ENCODE assay signal across 30 mouse cellular contexts in genomic region chr4:130895701-130896100, GRCm38 (mm10). TPM values are rescaled to one million over a fixed set of nuclear protein-coding genes. Genes with fewer than 3 reads are reported as not detected.
A peak's percentile ranks its signal among the peaks of the same experiment; 100 is the strongest.
DNase-seq lines count a peak whose midpoint lies in the region; ATAC-seq and TF ChIP-seq lines count a peak whose summit lies in the region.
"Had no signal": no experiment of that assay in that cellular context is flagged by ENCODE, and none has a peak within 500 bp of the region (broad histone marks: within the 10 kb centered on the region; RNA-seq: fewer than 3 reads in every experiment).

No protein-coding gene starts in this region.

- ATAC-seq in lung, postnatal 0 days = peak; percentile 33; the same call in 1 of the 2 replicates
- peak; percentile 44; the same call in 1 of the 2 replicates for ATAC-seq in stomach, embryonic 14.5 days (ENCODE audit: insufficient number of reproducible peaks, insufficient read depth, low FRiP score, low read depth)
- peak; percentile 41 for ATAC-seq in stomach, embryonic 16.5 days (ENCODE audit: insufficient read depth, low FRiP score)
- ATAC-seq: forebrain, embryonic 13.5 days; forebrain, embryonic 16.5 days; hindbrain, postnatal 0 days had no signal

- 62% methylated on average over 6 of the region's 6 CpGs for WGBS in lung, postnatal 0 days
- 71% methylated on average over 6 of the region's 6 CpGs for WGBS in lung, adult 2 months
- WGBS in stomach, embryonic 14.5 days = 47% methylated on average over 6 of the region's 6 CpGs
- WGBS in stomach, embryonic 16.5 days = 43% methylated on average over 6 of the region's 6 CpGs

- no peak for TF ChIP-seq POLR2A in lung, adult 2 months (IDR thresholded peaks at IDR 0.05; ENCODE audit: borderline replicate concordance, extremely low read depth, low read depth, low read length)

- no peak for TF ChIP-seq EP300 in lung, postnatal 0 days (IDR thresholded peaks at IDR 0.05)

- H3K27me3 ChIP-seq in lung, postnatal 0 days (replicated peaks; ENCODE audit: insufficient read depth, low read length) = no peaks in the 10 kb centered on the region
- no peaks in the 10 kb centered on the region for H3K27me3 ChIP-seq in stomach, embryonic 14.5 days (ENCODE audit: control insufficient read depth, insufficient read depth, low read length)
- no peaks in the 10 kb centered on the region for H3K27me3 ChIP-seq in stomach, embryonic 16.5 days (ENCODE audit: control insufficient read depth, insufficient read depth, low read length)
- H3K27me3 ChIP-seq: embryonic facial prominence, embryonic 12.5 days had no signal

- no peak overlapping the region for H3K4me2 ChIP-seq in lung, postnatal 0 days (replicated peaks; ENCODE audit: low read depth, low read length)
- H3K4me2 ChIP-seq in stomach, embryonic 14.5 days (replicated peaks; ENCODE audit: low read depth, low read length) = no peak overlapping the region
- no peak overlapping the region for H3K4me2 ChIP-seq in stomach, embryonic 16.5 days (ENCODE audit: low read depth, low read length)
- H3K4me2 ChIP-seq: embryonic facial prominence, embryonic 12.5 days; forebrain, embryonic 13.5 days; heart, embryonic 11.5 days; hindbrain, embryonic 14.5 days had no signal

- H3K27ac ChIP-seq in lung, postnatal 0 days (ENCODE audit: low read length) = no peak overlapping the region
- peak overlapping the region; percentile 44 for H3K27ac ChIP-seq in stomach, embryonic 14.5 days (ENCODE audit: low read length)
- peak overlapping the region; percentile 69 for H3K27ac ChIP-seq in stomach, embryonic 16.5 days (ENCODE audit: low read length)
- H3K27ac ChIP-seq: embryonic facial prominence, embryonic 12.5 days; forebrain, embryonic 10.5 days; forebrain, embryonic 13.5 days; hindbrain, embryonic 14.5 days; hindbrain, postnatal 0 days had no signal

- no peak for DNase-seq in lung, postnatal 0 days (ENCODE audit: low spot score)
- no peak for DNase-seq in lung, adult 2 months
- DNase-seq in urinary bladder, postnatal 14 days (ENCODE audit: low spot score) = peak; percentile 55
- DNase-seq in urinary bladder, postnatal 4 days (ENCODE audit: low spot score in 2 of 2) = no peak
- no peak for DNase-seq in layer of hippocampus, adult 9-11 months
- DNase-seq in adrenal gland, adult 2 months = no peak
- DNase-seq: cerebellum, adult 18-20 months; cerebellum, adult 9-10 months; gastrocnemius, postnatal 36 days had no signal

- H3K9ac ChIP-seq in lung, postnatal 0 days (replicated peaks; ENCODE audit: low read depth) = no peak overlapping the region
- H3K9ac ChIP-seq in stomach, embryonic 14.5 days (replicated peaks; ENCODE audit: low read depth, low read length) = no peak overlapping the region
- H3K9ac ChIP-seq in stomach, embryonic 16.5 days (ENCODE audit: low read length) = peak overlapping the region; percentile 33; the same call in 1 of the 2 replicates
- H3K9ac ChIP-seq: embryonic facial prominence, embryonic 12.5 days; forebrain, embryonic 13.5 days; hindbrain, embryonic 14.5 days had no signal

- H3K9me3 ChIP-seq in lung, postnatal 0 days (ENCODE audit: low read length) = no peaks in the 10 kb centered on the region
- no peaks in the 10 kb centered on the region for H3K9me3 ChIP-seq in stomach, embryonic 14.5 days (ENCODE audit: control insufficient read depth, low read depth, low read length)
- H3K9me3 ChIP-seq in stomach, embryonic 16.5 days (replicated peaks; ENCODE audit: control insufficient read depth, low read length) = no peaks in the 10 kb centered on the region
- H3K9me3 ChIP-seq: embryonic facial prominence, embryonic 12.5 days; forebrain, embryonic 10.5 days; forebrain, embryonic 13.5 days had no signal

- H3K36me3 ChIP-seq in lung, postnatal 0 days (ENCODE audit: insufficient read depth, low read length) = no peaks in the 10 kb centered on the region
- H3K36me3 ChIP-seq in stomach, embryonic 14.5 days (ENCODE audit: control insufficient read depth, insufficient read depth, low read length) = no peaks in the 10 kb centered on the region
- no peaks in the 10 kb centered on the region for H3K36me3 ChIP-seq in stomach, embryonic 16.5 days (ENCODE audit: control insufficient read depth, insufficient read depth, low read length)
- H3K36me3 ChIP-seq: embryonic facial prominence, embryonic 12.5 days; forebrain, embryonic 10.5 days had no signal

- H3K4me3 ChIP-seq in lung, postnatal 0 days (ENCODE audit: low read depth, low read length) = no peak overlapping the region
- no peak overlapping the region for H3K4me3 ChIP-seq in lung, adult 2 months (replicated peaks; ENCODE audit: extremely low read depth, low read depth, low read length)
- no peak overlapping the region for H3K4me3 ChIP-seq in stomach, embryonic 14.5 days (ENCODE audit: low read depth, low read length)
- H3K4me3 ChIP-seq in stomach, embryonic 16.5 days (replicated peaks; ENCODE audit: low read length) = no peak overlapping the region
- H3K4me3 ChIP-seq: embryonic facial prominence, embryonic 12.5 days; forebrain, embryonic 10.5 days; forebrain, embryonic 13.5 days had no signal

- H3K4me1 ChIP-seq in lung, postnatal 0 days (ENCODE audit: insufficient read depth, low read depth, low read length) = no peaks in the 10 kb centered on the region
- H3K4me1 ChIP-seq in lung, adult 2 months (ENCODE audit: control insufficient read depth, insufficient read depth, low read length) = no peaks in the 10 kb centered on the region
- H3K4me1 ChIP-seq in stomach, embryonic 14.5 days (ENCODE audit: control insufficient read depth, insufficient read depth, low read length) = no peaks in the 10 kb centered on the region
- H3K4me1 ChIP-seq in stomach, embryonic 16.5 days (ENCODE audit: control insufficient read depth, insufficient read depth, low read length) = no peaks in the 10 kb centered on the region

- TF ChIP-seq CTCF in lung, postnatal 0 days (IDR thresholded peaks at IDR 0.05) = no peak
- TF ChIP-seq CTCF in lung, adult 2 months (IDR thresholded peaks at IDR 0.05; ENCODE audit: insufficient read depth, low read length) = no peak

RNA-seq across cellular contexts. Expression of gene Laptm5, which starts 17.2 kb away (rescaled TPM):
- 88.8 and 98.8 TPM in 2 replicates for polyA plus RNA-seq in lung, postnatal 0 days (2015; fragmentation: Nextera tagmentation; extraction: Ambion mirVana)
- polyA plus RNA-seq in lung, adult 2 months (2012; rRNA removed) = 258 and 317 TPM in 2 replicates
- polyA plus RNA-seq in stomach, embryonic 14.5 days (2014; fragmentation: Nextera tagmentation; extraction: Ambion mirVana) = 49.4 and 50.9 TPM in 2 replicates
- polyA plus RNA-seq in stomach, embryonic 16.5 days (2015; fragmentation: Nextera tagmentation; extraction: Ambion mirVana) = 47.9 and 50.5 TPM in 2 replicates
- total RNA-seq in adrenal gland, adult 2 months (2021) = 10 to 100 TPM; 30.8 to 36.8 TPM
- 72.4 and 79.8 TPM in 2 replicates for polyA plus RNA-seq in adrenal gland, adult 2 months (2012; rRNA removed)

RNA-seq across cellular contexts. Expression of gene Matn1, which starts 48.5 kb away (rescaled TPM):
- not detected in 2 replicates for polyA plus RNA-seq in lung, postnatal 0 days (2015; fragmentation: Nextera tagmentation; extraction: Ambion mirVana)
- 0.14 TPM in 1 of 2 replicates, not detected in the other for polyA plus RNA-seq in lung, adult 2 months (2012; rRNA removed)
- polyA plus RNA-seq in stomach, embryonic 14.5 days (2014; fragmentation: Nextera tagmentation; extraction: Ambion mirVana) = 0.12 and 0.21 TPM in 2 replicates
- polyA plus RNA-seq in stomach, embryonic 16.5 days (2015; fragmentation: Nextera tagmentation; extraction: Ambion mirVana) = 0.06 TPM in 1 of 2 replicates, not detected in the other
- not detected for total RNA-seq in adrenal gland, adult 2 months (2021)
- polyA plus RNA-seq in adrenal gland, adult 2 months (2012; rRNA removed) = not detected in 2 replicates
- total RNA-seq: adrenal gland, postnatal 10 days; adrenal gland, postnatal 36 days; gastrocnemius, adult 18-20 months; gastrocnemius, postnatal 36 days; granulocyte monocyte progenitor cell, adult 5-6 weeks; heart, adult 8-10 months; heart, postnatal 36 days; MEL had no signal
- polyA plus RNA-seq: C2C12; CD4-positive, CD25-positive, alpha-beta regulatory T cell, adult 4 months; forebrain, embryonic 10.5 days; forebrain, embryonic 13.5 days; forebrain, embryonic 16.5 days; heart, embryonic 11.5 days; heart, embryonic 14.5 days; heart, postnatal 0 days; hindbrain, embryonic 11.5 days; hindbrain, embryonic 14.5 days had no signal
